In the genomic region with DNA sequence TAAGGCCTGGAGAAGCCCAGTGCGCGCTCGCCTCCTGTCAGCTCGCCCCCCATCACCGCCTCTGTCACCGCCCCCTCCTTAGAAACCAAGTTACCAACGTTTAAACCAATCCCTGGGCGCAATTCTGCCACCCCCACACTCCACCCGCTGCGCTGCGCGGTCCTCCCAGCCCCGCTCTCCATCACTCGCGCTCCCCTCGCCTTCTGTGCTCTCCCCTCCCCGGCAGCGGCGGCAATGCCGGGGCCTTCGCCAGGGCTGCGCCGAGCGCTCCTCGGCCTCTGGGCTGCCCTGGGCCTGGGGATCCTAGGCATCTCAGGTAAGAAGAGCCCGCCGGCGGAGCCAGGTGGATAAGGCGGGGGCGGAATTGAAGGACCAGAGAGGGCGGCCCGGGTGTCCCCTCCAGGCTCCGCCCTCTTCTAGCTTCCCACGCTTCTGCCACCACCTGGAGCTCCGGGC, we compare ENCODE assay signal across 8 mouse cellular contexts. TPM values are rescaled to one million over a fixed set of nuclear protein-coding genes. Genes with fewer than 3 reads are reported as not detected.
DNase-seq lines count a peak whose midpoint lies in the region; ATAC-seq lines count a peak whose summit lies in the region.

A gene (plus strand): TSS at position 178 of the 456 bp plus-strand sequence.

- H3K4me1 ChIP-seq in lung, embryonic 16.5 days (replicated peaks; ENCODE audit: control insufficient read depth, insufficient read depth, low read length), result peaks cover 54% of the 10 kb centered on the region
- peaks cover 30% of the 10 kb centered on the region for H3K4me1 ChIP-seq in stomach, embryonic 14.5 days (ENCODE audit: control insufficient read depth, insufficient read depth, low read length)

- H3K9me3 ChIP-seq in lung, embryonic 16.5 days (ENCODE audit: control insufficient read depth, low read length), result no peaks in the 10 kb centered on the region
- no peaks in the 10 kb centered on the region for H3K9me3 ChIP-seq in stomach, embryonic 14.5 days (ENCODE audit: control insufficient read depth, low read depth, low read length)

- peak; percentile 71 for DNase-seq in CD4-positive, CD25-positive, alpha-beta regulatory T cell, adult 2 months (ENCODE audit: low read depth, low spot score)
- no peak for DNase-seq in lung, postnatal 25 days (ENCODE audit: low spot score)
- DNase-seq in frontal cortex, postnatal 14 days (ENCODE audit: low spot score in 2 of 2), result peak; percentile 83 to 84
- DNase-seq in layer of hippocampus, postnatal 14 days (ENCODE audit: low spot score in 2 of 2), result peak in 1 of 2 experiments; percentile 88

- peaks cover 52% of the 10 kb centered on the region for H3K27me3 ChIP-seq in lung, embryonic 16.5 days (ENCODE audit: control insufficient read depth, insufficient read depth, low read depth, low read length)
- peaks cover 51% of the 10 kb centered on the region for H3K27me3 ChIP-seq in stomach, embryonic 14.5 days (ENCODE audit: control insufficient read depth, insufficient read depth, low read length)

- H3K79me2 ChIP-seq in macrophage (ENCODE audit: inconsistent target), result no peaks in the 10 kb centered on the region

- H3K9ac ChIP-seq in lung, embryonic 16.5 days (ENCODE audit: low read length), result peak within 1 kb of the TSS; percentile 65
- no peak within 1 kb of the TSS; the same call in 1 of the 2 replicates for H3K9ac ChIP-seq in stomach, embryonic 14.5 days (replicated peaks; ENCODE audit: low read depth, low read length)

- ATAC-seq in CD4-positive, CD25-positive, alpha-beta regulatory T cell, adult 4 months, result no peak
- no peak for ATAC-seq in lung, embryonic 16.5 days (ENCODE audit: low read depth)
- ATAC-seq in stomach, embryonic 14.5 days (ENCODE audit: insufficient number of reproducible peaks, insufficient read depth, low FRiP score, low read depth), result no peak

- under 1% methylated on average over 34 of the region's 35 CpGs for WGBS in lung, embryonic 16.5 days
- WGBS in macrophage (ENCODE audit: missing documents), result under 1% methylated on average over 34 of the region's 35 CpGs
- under 1% methylated on average over 34 of the region's 35 CpGs for WGBS in stomach, embryonic 14.5 days

- H3K4me2 ChIP-seq in lung, embryonic 16.5 days (ENCODE audit: low read depth, low read length), result peak within 1 kb of the TSS; percentile 99
- peak within 1 kb of the TSS; percentile 95 for H3K4me2 ChIP-seq in stomach, embryonic 14.5 days (replicated peaks; ENCODE audit: low read depth, low read length)

- peak within 1 kb of the TSS; percentile 65 for H3K4me3 ChIP-seq in lung, embryonic 16.5 days (ENCODE audit: low read length)
- H3K4me3 ChIP-seq in macrophage (ENCODE audit: inconsistent target), result peak within 1 kb of the TSS; percentile 56
- H3K4me3 ChIP-seq in stomach, embryonic 14.5 days (ENCODE audit: low read depth, low read length), result peak within 1 kb of the TSS; percentile 42

- peak within 1 kb of the TSS; percentile 78 for H3K27ac ChIP-seq in lung, embryonic 16.5 days (ENCODE audit: low read length)
- peak within 1 kb of the TSS; percentile 41 for H3K27ac ChIP-seq in macrophage
- no peak within 1 kb of the TSS for H3K27ac ChIP-seq in stomach, embryonic 14.5 days (ENCODE audit: low read length)

- H3K36me3 ChIP-seq in lung, embryonic 16.5 days (ENCODE audit: control insufficient read depth, insufficient read depth, low read length), result no peaks in the 10 kb centered on the region
- H3K36me3 ChIP-seq in macrophage (ENCODE audit: inconsistent target), result peaks cover 15% of the 10 kb centered on the region; the same call in 1 of the 2 replicates
- H3K36me3 ChIP-seq in stomach, embryonic 14.5 days (ENCODE audit: control insufficient read depth, insufficient read depth, low read length), result no peaks in the 10 kb centered on the region

RNA-seq across cellular contexts. Expression of the gene that starts here (rescaled TPM):
- under 1 TPM in 1 of 2 experiments, not detected in 1; 0.20 TPM for polyA plus RNA-seq in CD4-positive, CD25-positive, alpha-beta regulatory T cell, adult 4 months (2017; shearing (Covaris generic))
- 0.24 and 0.33 TPM in 2 replicates for polyA plus RNA-seq in lung, embryonic 16.5 days (2015; fragmentation: Nextera tagmentation; extraction: Ambion mirVana)
- 100 to 1,000 TPM; 337 to 341 TPM for total RNA-seq in layer of hippocampus, postnatal 14 days (2021)
- 1 to 10 TPM in 7 of 26 experiments, under 1 TPM in 16, not detected in 3; 0.31 to 7.2 (median 0.65) TPM for total RNA-seq in macrophage (2018; cell fraction: chromatin; rRNA removed)
- under 1 TPM in 23 of 26 experiments, not detected in 3; 0.03 to 0.38 (median 0.12) TPM for total RNA-seq in macrophage (2018; cell fraction: cytosol; rRNA removed)
- 1 to 10 TPM in 5 of 26 experiments, under 1 TPM in 19, not detected in 2; 0.20 to 7.2 (median 0.55) TPM for total RNA-seq in macrophage (2018; cell fraction: nucleus; rRNA removed)
- 0.04 to 0.12 TPM (median 0.09 TPM) in 3 replicates for polyA plus RNA-seq in macrophage (2018)
- 0.18 TPM in 1 of 2 replicates, not detected in the other for polyA plus RNA-seq in stomach, embryonic 14.5 days (2014; fragmentation: Nextera tagmentation; extraction: Ambion mirVana)
